Mouse (Mus musculus): Measurements from ENCODE around the gene Fnbp1. TPM values are rescaled to one million over a fixed set of nuclear protein-coding genes. Genes with fewer than 3 reads are reported as not detected.
"Not testable (repeated sequence)": the region's sequence is repeated elsewhere in the genome, so short reads cannot be mapped to it uniquely, and the experiment has no call there.

Fnbp1 gene
- 25.7 and 38.1 TPM in 2 replicates for polyA plus RNA-seq (2012; ENCODE audit: insufficient read depth, insufficient read length, missing spikeins)

DNA sequence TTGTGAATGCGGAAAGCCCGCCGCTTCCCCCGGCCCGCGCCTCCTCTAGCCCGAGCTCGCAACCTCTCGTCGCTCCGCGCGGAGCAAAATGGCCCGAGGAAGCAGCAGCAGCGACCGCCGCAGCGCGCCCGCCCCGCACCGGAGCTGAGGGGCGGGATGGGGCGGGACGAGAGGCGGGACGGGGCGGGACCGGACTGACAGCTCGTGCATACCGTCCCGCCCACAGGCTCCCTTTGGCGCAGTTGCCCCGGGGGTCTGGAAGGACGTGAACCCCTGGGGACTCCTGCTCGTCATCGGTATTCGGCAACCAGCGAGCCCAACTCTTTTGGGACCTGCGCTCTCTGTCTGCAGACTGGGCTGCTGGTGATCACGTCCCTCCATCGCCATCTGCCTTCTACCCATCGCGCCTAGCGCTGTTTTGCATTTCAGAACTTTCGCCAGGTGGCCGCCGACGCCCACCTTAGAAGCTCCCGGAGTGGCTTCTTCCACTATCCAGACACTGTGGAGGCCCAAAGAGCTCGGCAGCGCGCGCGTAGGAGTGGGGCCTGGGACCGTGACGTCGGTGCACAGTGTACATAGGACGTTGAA, at the start of gene Fnbp1:
TSS of gene Fnbp1 (minus strand) at position 142 of the 588 bp plus-strand sequence.
- H3K4me3 ChIP-seq (ENCODE audit: insufficient read depth, low read depth, low read length) = peak within 1 kb of the TSS; percentile 94
- peaks cover 3% of the 10 kb centered on the region; the same call in 1 of the 2 replicates for H3K4me1 ChIP-seq (ENCODE audit: control insufficient read depth, insufficient read depth, insufficient read length, low read length)
- peak within 1 kb of the TSS; percentile 54 for H3K27ac ChIP-seq (replicated peaks; ENCODE audit: low read depth, low read length)

DNA sequence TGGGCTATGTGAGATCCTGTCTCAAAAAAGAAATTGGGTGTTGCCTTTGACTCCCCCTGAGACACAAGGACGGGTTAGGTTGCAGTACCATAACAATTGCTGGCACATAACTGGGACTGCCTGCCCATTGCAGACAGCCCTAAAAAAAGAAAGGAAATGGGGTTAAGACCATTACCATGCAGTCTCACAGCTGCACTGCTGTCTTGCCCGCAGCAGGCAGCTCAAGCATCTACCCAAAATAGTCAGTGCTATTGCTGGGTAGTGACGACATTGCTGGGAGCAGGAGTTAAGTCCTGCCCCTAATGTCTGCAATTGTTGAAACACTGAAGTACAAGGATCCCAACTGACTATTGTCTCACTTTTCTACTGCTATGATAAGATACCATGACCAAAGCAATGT, 47.8 kb upstream of the Fnbp1 start:
- H3K27ac ChIP-seq (replicated peaks; ENCODE audit: low read depth, low read length) = no peak overlapping the region

DNA sequence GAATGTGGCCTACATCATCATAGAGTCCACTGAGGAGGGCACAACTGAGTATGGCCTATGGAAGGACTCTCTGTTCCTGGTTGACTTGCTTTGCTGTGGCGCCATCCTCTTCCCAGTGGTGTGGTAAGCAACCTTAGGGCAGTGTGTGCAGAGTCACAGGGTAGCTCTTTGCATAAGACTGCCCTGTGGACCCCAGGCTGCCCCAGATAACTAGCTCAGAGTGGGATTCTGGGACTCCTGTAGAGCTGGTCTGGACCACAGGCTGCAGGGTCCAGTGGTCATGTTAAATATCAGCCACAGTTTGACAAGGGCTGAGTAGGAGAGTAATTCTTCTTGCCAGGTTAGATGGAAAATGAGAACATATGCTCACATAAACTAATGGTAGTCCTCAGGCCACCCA, 46.9 kb upstream of the Fnbp1 start:
- Histone ChIP-seq H3K4me1 (ENCODE audit: control insufficient read depth, insufficient read depth, insufficient read length, low read length) (no peaks in the 10 kb centered on the region), H3K4me3 (ENCODE audit: insufficient read depth, low read depth, low read length) (no peak overlapping the region), H3K27ac (replicated peaks; ENCODE audit: low read depth, low read length) (no peak overlapping the region)

More for the DNA sequence above, 47.8 kb upstream of the Fnbp1 start:
- Histone ChIP-seq H3K4me1 (ENCODE audit: control insufficient read depth, insufficient read depth, insufficient read length, low read length) (no peaks in the 10 kb centered on the region), H3K4me3 (ENCODE audit: insufficient read depth, low read depth, low read length) (no peak overlapping the region)

DNA sequence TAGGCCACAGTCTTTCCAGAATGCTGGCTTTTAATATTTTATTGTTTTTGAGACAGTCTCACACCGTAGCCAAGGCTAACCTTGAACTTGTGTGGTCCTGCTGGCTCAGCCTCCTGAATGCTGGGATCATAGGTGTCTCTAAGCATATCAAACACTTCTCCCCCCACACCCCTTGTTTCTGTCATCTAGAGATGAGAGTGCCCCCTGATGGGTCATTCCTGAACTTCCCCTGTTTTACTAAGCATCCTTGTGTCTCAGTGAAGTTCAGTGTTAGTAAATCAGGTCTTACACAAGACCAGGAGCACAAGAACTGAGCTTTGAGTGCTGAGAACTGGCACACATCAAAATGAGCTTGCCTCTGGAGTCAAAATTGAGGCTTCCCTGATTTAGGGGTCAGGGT, 42.0 kb upstream of the Fnbp1 start:
- no peak overlapping the region for H3K27ac ChIP-seq (replicated peaks; ENCODE audit: low read depth, low read length)
- H3K4me3 ChIP-seq (ENCODE audit: insufficient read depth, low read depth, low read length) = no peak overlapping the region
- no peaks in the 10 kb centered on the region for H3K4me1 ChIP-seq (ENCODE audit: control insufficient read depth, insufficient read depth, insufficient read length, low read length)

DNA sequence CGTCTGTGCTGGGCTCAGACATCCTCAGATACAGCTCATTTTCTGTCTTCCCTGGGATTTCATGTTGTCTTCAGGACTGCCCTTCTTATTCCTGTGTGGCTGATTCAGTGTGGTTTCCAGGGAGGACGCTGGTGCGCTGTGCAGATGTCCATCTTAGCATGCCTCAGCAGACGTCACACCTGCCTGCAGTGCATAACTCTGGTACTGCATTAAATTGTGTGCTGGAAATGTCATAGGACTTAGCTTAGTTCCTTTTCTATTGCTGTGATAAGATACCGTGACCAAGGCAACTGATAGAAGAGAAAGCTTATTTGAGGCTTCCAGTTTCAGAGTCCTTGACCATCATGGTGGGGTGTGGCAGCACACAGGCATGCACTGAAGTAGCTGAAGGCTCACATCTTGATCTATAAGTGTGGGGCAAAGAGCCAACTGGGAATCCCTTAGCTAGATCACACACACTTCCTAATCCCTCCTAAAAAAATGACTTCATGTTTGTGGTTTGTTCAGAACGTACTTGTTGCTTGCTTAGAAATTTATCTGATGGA, 41.0 kb upstream of the Fnbp1 start:
- no peak overlapping the region for H3K4me3 ChIP-seq (ENCODE audit: insufficient read depth, low read depth, low read length)
- no peaks in the 10 kb centered on the region for H3K4me1 ChIP-seq (ENCODE audit: control insufficient read depth, insufficient read depth, insufficient read length, low read length)
- H3K27ac ChIP-seq (replicated peaks; ENCODE audit: low read depth, low read length) = no peak overlapping the region

DNA sequence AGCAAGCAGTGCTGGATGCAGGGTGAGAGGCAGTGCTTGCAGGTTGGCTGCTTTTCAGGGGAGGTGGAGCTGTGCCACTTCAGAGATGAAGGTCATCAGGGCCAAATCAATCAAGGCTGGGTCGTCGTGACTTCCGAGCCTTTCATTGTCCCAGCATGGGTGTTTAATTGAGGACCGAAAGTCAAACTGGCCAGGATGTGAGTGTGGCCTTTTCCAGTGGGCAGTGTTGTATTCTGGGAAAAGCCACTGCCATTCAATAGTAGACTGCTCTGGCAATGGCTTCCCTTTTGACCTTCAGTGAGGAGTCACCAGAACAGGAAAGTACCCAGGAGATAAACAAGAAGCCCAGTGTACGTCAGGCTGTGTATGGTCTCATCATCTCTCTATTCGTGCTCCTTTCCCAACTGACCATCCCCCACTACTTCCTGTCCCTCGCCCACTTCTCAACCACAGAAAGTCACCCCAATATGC, 38.3 kb upstream of the Fnbp1 start:
- H3K4me3 ChIP-seq (ENCODE audit: insufficient read depth, low read depth, low read length) = no peak overlapping the region
- no peaks in the 10 kb centered on the region for H3K4me1 ChIP-seq (ENCODE audit: control insufficient read depth, insufficient read depth, insufficient read length, low read length)
- no peak overlapping the region for H3K27ac ChIP-seq (replicated peaks; ENCODE audit: low read depth, low read length)

DNA sequence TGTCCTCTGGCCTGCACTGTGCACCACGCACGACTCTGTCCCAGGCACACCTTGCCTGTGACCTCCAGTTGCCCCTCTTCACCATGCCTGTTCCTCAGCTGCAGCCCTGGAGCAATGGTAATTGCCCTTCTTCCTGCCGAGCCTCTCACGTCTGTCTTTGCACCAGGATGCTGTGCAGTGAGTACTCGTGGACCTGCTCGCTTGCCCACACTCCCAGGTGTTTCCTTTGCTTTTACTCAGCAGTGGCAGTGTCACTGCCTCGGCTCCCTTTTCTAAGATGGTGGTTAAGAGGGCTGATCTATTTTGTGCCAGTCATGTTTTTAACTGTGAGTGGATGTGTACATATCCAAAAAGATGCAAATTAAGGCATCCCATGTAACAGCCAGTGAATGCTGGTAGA, 37.7 kb upstream of the Fnbp1 start:
- no peaks in the 10 kb centered on the region for H3K4me1 ChIP-seq (ENCODE audit: control insufficient read depth, insufficient read depth, insufficient read length, low read length)
- H3K27ac ChIP-seq (replicated peaks; ENCODE audit: low read depth, low read length) = no peak overlapping the region
- H3K4me3 ChIP-seq (ENCODE audit: insufficient read depth, low read depth, low read length) = no peak overlapping the region

DNA sequence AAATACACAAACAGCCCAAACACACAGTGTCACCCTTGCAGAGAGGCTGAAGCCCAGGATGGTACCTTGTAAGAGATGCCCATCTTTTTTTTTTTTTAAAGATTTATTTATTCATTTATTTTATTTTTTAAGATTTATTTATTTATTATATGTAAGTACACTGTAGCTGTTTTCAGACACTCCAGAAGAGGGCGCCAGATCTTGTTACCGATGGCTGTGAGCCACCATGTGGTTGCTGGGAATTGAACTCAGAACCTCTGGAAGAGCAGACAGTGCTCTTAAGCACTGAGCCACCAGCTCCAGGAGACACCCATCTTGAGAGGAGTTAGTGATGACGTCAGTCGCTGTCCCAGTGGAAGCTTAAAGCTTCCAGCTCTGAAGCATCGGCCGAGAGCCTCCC, 36.8 kb upstream of the Fnbp1 start:
- not testable (repeated sequence) for H3K27ac ChIP-seq (replicated peaks; ENCODE audit: low read depth, low read length); H3K4me3 ChIP-seq (ENCODE audit: insufficient read depth, low read depth, low read length); H3K4me1 ChIP-seq (ENCODE audit: control insufficient read depth, insufficient read depth, insufficient read length, low read length)

DNA sequence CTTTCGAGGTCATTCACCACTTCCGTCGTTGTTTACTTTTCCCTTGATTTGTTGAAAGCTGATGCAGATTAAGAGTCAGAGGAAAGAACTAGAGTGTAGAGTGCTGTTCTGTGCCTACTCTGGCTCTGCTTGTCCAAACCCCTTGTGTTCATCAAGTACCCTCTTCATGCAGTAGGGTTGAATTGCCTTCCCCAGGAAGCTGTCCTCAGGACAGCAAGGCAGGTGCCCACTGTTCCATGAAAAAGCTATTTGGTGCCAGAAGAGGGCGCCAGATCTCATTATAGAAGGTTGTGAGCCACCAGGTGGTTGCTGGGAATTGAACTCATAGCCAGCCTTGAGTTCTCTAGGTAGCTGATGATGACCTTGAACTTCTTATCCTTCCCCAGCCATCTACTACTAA, 31.5 kb upstream of the Fnbp1 start:
- H3K27ac ChIP-seq (replicated peaks; ENCODE audit: low read depth, low read length) = 0 out of 2 replicates have a peak overlapping the region, but pooled peaks have one; percentile 5
- no peak overlapping the region for H3K4me3 ChIP-seq (ENCODE audit: insufficient read depth, low read depth, low read length)
- peaks cover 8% of the 10 kb centered on the region for H3K4me1 ChIP-seq (ENCODE audit: control insufficient read depth, insufficient read depth, insufficient read length, low read length)

DNA sequence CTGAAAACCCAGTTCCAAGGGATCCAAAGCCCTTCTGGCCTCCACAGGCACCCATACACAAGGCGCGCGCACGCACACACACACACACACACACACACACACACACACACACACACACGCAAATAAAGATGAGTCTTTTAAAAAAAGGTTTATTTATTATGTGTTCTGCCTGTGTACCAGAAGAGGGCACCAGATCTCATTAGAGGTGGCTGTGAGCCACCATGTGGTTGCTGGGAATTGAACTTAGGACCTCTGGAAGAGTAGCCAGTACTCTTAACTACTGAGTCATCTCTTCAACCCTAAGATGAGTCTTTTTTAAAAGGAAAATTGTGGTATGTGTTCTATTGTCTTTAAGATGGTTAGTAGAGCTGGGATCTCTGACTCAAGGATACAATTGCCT, 30.7 kb upstream of the Fnbp1 start:
- no peak overlapping the region for H3K4me3 ChIP-seq (ENCODE audit: insufficient read depth, low read depth, low read length)
- peaks cover 8% of the 10 kb centered on the region for H3K4me1 ChIP-seq (ENCODE audit: control insufficient read depth, insufficient read depth, insufficient read length, low read length)
- H3K27ac ChIP-seq (replicated peaks; ENCODE audit: low read depth, low read length) = peak overlapping the region; percentile 15

DNA sequence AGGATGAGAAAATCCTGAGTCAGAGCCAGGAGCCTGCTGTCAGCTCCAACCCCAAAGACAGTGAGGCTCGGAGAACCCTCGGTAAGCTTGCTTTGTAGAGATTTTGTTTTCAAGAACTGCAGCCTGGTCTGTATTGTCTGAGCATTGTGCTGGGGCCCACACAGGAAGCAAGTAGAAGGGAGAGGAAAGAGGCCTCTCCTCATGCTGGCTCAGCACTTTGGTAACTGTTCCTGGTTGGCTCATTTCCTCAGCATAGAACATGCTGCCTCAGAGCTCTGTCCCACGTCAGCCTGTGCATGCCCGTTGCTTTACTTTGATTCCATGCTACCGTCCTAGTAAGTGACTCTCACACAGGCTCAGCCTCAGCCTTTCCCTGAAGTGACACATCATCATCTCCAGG, 30.2 kb upstream of the Fnbp1 start:
- peaks cover 8% of the 10 kb centered on the region for H3K4me1 ChIP-seq (ENCODE audit: control insufficient read depth, insufficient read depth, insufficient read length, low read length)
- H3K4me3 ChIP-seq (ENCODE audit: insufficient read depth, low read depth, low read length) = no peak overlapping the region

DNA sequence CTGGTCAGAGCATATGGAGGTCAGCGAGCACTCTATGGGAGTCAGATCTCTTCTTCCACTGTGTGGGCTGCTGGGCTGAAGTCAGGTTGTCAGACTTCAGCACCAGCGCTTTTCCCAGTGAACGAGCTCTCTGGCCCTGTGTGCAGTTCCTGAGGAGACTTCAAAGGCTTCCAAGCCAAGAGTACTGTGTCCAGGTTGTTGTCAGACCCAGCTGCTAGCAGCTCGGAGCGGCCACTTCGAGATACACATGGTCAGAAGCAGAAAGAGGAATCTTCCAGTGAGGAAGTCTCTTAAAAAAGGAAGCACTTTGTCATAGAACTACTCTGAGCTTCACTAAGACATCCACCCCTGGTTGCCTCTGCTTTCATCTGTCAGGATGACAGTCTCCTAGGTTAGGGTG, 28.4 kb upstream of the Fnbp1 start:
- peak overlapping the region; percentile 66 for H3K27ac ChIP-seq (replicated peaks; ENCODE audit: low read depth, low read length)

More for the DNA sequence above, 30.2 kb upstream of the Fnbp1 start:
- H3K27ac ChIP-seq (replicated peaks; ENCODE audit: low read depth, low read length) = peak overlapping the region; percentile 69

DNA sequence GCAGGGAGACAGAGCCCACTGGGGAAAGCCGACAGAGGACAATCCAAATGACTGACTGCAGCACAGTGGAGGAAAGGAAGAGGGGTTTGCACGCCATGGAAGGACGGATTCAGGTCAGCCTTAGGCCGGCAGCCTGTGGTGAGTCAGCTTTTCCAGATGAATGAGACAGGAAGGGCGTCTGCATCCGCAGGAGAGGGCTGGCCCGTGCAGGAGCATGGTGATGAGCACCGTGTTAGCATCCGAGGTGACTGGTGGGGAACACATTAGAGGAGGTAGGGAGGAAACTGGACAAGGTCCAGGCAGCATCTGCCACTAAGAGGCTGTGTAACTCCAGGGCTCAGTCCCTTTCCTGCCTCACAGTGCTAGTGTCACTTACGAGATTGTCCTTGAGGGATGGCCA, 27.2 kb upstream of the Fnbp1 start:
- H3K27ac ChIP-seq (replicated peaks; ENCODE audit: low read depth, low read length) = peak overlapping the region; percentile 1; the same call in 1 of the 2 replicates
- H3K4me1 ChIP-seq (ENCODE audit: control insufficient read depth, insufficient read depth, insufficient read length, low read length) = peaks cover 22% of the 10 kb centered on the region
- H3K4me3 ChIP-seq (ENCODE audit: insufficient read depth, low read depth, low read length) = no peak overlapping the region

More for the DNA sequence above, 28.4 kb upstream of the Fnbp1 start:
- peaks cover 12% of the 10 kb centered on the region for H3K4me1 ChIP-seq (ENCODE audit: control insufficient read depth, insufficient read depth, insufficient read length, low read length)
- H3K4me3 ChIP-seq (ENCODE audit: insufficient read depth, low read depth, low read length) = no peak overlapping the region

DNA sequence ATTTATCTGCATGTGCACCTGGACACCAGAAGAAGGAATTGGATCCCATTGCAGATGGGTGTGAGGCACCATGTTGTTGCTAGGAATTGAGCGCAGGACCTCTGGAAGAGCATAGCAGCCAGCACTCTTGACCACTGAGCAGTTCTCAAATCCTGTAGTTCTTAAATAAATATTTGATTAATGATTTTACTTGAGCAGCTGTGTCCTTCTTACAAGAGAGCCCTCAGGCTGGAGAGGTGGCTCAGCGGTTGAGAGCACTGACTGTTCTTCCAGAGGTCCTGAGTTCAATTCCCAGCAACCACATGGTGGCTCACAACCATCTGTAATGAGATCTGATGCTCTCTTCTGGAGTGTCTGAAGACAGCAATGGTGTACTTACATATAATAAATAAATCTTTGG, 25.8 kb upstream of the Fnbp1 start:
- H3K27ac ChIP-seq (replicated peaks; ENCODE audit: low read depth, low read length); H3K4me3 ChIP-seq (ENCODE audit: insufficient read depth, low read depth, low read length): not testable (repeated sequence)
- H3K4me1 ChIP-seq (ENCODE audit: control insufficient read depth, insufficient read depth, insufficient read length, low read length) = peaks cover 24% of the 10 kb centered on the region

DNA sequence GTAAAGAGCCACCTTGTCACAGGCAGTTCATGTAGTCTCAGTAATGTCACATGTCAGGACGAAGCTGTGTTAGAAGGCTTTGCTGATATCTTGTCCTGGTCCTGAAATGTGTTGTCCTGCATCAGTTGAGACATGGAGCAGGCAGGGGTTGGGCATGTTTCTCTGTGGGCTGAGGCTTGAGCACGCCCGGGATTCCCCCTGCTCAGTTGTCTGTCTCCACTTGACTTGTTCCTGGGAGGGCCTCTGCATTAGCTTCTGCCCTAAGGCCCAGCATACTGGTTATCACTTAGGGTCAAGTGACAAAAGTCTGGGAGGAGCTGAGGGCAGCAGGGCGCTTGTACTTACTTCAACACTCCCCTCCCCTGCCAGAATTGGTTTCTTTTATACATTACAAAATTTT, 23.7 kb upstream of the Fnbp1 start:
- H3K27ac ChIP-seq (replicated peaks; ENCODE audit: low read depth, low read length) = peak overlapping the region; percentile 47
- H3K4me1 ChIP-seq (ENCODE audit: control insufficient read depth, insufficient read depth, insufficient read length, low read length) = peaks cover 18% of the 10 kb centered on the region
- H3K4me3 ChIP-seq (ENCODE audit: insufficient read depth, low read depth, low read length) = no peak overlapping the region

DNA sequence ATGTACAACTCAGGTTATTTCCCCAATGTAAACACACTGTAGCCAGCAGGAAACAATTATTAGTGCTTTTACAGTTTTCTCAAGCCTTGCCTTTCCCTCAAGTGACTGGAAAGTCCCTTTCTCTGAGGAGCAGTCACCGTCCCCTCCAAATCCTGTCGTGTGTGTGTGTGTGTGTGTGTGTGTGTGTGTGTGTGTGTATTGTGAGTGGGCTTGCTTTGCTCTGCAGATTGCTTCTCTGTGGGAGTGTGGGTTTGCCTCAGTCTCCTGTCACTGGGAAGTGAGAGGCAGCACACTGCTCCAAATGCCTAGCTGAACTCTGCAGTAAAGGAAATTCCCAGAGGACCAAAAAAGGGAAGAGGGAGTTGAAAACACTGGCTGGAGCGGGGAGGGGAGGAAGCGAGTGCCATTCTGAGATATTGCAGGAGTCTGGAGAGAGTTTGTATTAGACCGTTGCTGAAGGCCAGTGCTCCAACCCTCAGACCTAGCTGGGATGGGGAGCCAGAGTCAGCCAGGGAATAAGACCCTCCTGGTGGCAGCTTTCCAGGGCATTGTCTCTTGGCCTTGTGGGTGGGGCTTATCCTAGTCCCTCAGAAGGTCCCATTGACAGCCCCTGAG, 23.1 kb upstream of the Fnbp1 start:
- peaks cover 18% of the 10 kb centered on the region for H3K4me1 ChIP-seq (ENCODE audit: control insufficient read depth, insufficient read depth, insufficient read length, low read length)
- no peak overlapping the region for H3K4me3 ChIP-seq (ENCODE audit: insufficient read depth, low read depth, low read length)
- H3K27ac ChIP-seq (replicated peaks; ENCODE audit: low read depth, low read length) = peak overlapping the region; percentile 47

All from brown adipose tissue, adult 24 weeks (tissue).